Mouse (Mus musculus): ENCODE measurements around the gene Mrpl1.

Mrpl1 gene

GRCm38 (mm10) chr5:96207531-96207930 is 1.8 kb upstream of the Mrpl1 start:
- no peak for DNase-seq (ENCODE audit: low read depth, low spot score)

- no peak for DNase-seq (ENCODE audit: low read depth, low spot score)
Measured at GRCm38 (mm10) chr5:96208543-96208942, 750 bp upstream of the Mrpl1 start.

GRCm38 (mm10) chr5:96209916-96210583 is 757 bp downstream of the Mrpl1 start:
- DNase-seq (ENCODE audit: low read depth, low spot score), result peak; percentile 80

GRCm38 (mm10) chr5:96218648-96219047 is 9.4 kb downstream of the Mrpl1 start:
- DNase-seq (ENCODE audit: low read depth, low spot score), result no peak

GRCm38 (mm10) chr5:96219512-96219911 is 10.2 kb downstream of the Mrpl1 start:
- DNase-seq (ENCODE audit: low read depth, low spot score), result no peak

- DNase-seq (ENCODE audit: low read depth, low spot score), result no peak
Measured at GRCm38 (mm10) chr5:96221298-96221697, 12.0 kb downstream of the Mrpl1 start.

GRCm38 (mm10) chr5:96221812-96222585 is 12.7 kb downstream of the Mrpl1 start:
- DNase-seq (ENCODE audit: low read depth, low spot score), result no peak

GRCm38 (mm10) chr5:96222964-96223363 is 13.7 kb downstream of the Mrpl1 start:
- DNase-seq (ENCODE audit: low read depth, low spot score), result no peak

GRCm38 (mm10) chr5:96226490-96226889 is 17.2 kb downstream of the Mrpl1 start:
- no peak for DNase-seq (ENCODE audit: low read depth, low spot score)

- DNase-seq (ENCODE audit: low read depth, low spot score), result no peak
Measured at GRCm38 (mm10) chr5:96228967-96229366, 19.7 kb downstream of the Mrpl1 start.

- DNase-seq (ENCODE audit: low read depth, low spot score), result no peak
Measured at GRCm38 (mm10) chr5:96238797-96239196, 29.5 kb downstream of the Mrpl1 start.

- no peak for DNase-seq (ENCODE audit: low read depth, low spot score)
Measured at GRCm38 (mm10) chr5:96240856-96241255, 31.6 kb downstream of the Mrpl1 start.

GRCm38 (mm10) chr5:96244511-96244910 is 35.2 kb downstream of the Mrpl1 start:
- DNase-seq (ENCODE audit: low read depth, low spot score), result no peak

- DNase-seq (ENCODE audit: low read depth, low spot score), result no peak
Measured at GRCm38 (mm10) chr5:96253995-96254394, 44.7 kb downstream of the Mrpl1 start.

GRCm38 (mm10) chr5:96255166-96255565 is 45.9 kb downstream of the Mrpl1 start:
- no peak for DNase-seq (ENCODE audit: low read depth, low spot score)

- DNase-seq (ENCODE audit: low read depth, low spot score), result no peak
Measured at GRCm38 (mm10) chr5:96258210-96258609, 48.9 kb downstream of the Mrpl1 start.

GRCm38 (mm10) chr5:96267017-96267702 is 57.9 kb downstream of the Mrpl1 start:
- peak; percentile 32 for DNase-seq (ENCODE audit: low read depth, low spot score)

- DNase-seq (ENCODE audit: low read depth, low spot score), result no peak
Measured at GRCm38 (mm10) chr5:96271070-96271469, 61.8 kb downstream of the Mrpl1 start.

GRCm38 (mm10) chr5:96305786-96306185 is 96.5 kb downstream of the Mrpl1 start:
- DNase-seq (ENCODE audit: low read depth, low spot score), result no peak

- no peak for DNase-seq (ENCODE audit: low read depth, low spot score)
Measured at GRCm38 (mm10) chr5:96306271-96306670, 97.0 kb downstream of the Mrpl1 start.

GRCm38 (mm10) chr5:96306826-96307225 is 97.5 kb downstream of the Mrpl1 start:
- DNase-seq (ENCODE audit: low read depth, low spot score), result no peak

GRCm38 (mm10) chr5:96308086-96308485 is 98.8 kb downstream of the Mrpl1 start:
- no peak for DNase-seq (ENCODE audit: low read depth, low spot score)

GRCm38 (mm10) chr5:96308645-96309044 is 99.4 kb downstream of the Mrpl1 start:
- DNase-seq (ENCODE audit: low read depth, low spot score), result no peak
